Mouse (Mus musculus) kidney, postnatal 0 days (tissue): Measurements from ENCODE around the gene Irs2. TPM values are rescaled to one million over a fixed set of nuclear protein-coding genes. Genes with fewer than 3 reads are reported as not detected.

ENCODE experiments used
- ATAC-seq: fragments of 200-750 bp; cut with Nextera tagmentation; replicated peaks from 2 replicates; pipeline ENCODE4 v1.8.0; 2017; ENCODE audit warnings: low read depth, moderate number of reproducible peaks, moderate TSS enrichment, moderate library complexity; ENCODE audit not compliant: low FRiP score
- DNase-seq: peaks from one replicate; pipeline ENCODE4 v3.0.0-alpha.2; 2016; ENCODE audit warnings: low spot score
- H3K27ac ChIP-seq: fragments of 300-500 bp; sonication (generic); 2 replicates; pipeline ENCODE4 v1.5.1; 2014; ENCODE audit warnings: mild to moderate bottlenecking
- H3K27me3 ChIP-seq: fragments of 300-500 bp; sonication (generic); 2 replicates; pipeline ENCODE4 v1.6.1; 2014; ENCODE audit warnings: low read length, mixed read lengths; ENCODE audit not compliant: insufficient read depth
- H3K36me3 ChIP-seq: fragments of 300-500 bp; sonication (generic); 2 replicates; pipeline ENCODE4 v1.6.1; 2014; ENCODE audit warnings: low read length, mixed read lengths; ENCODE audit not compliant: insufficient read depth
- H3K4me1 ChIP-seq: fragments of 300-500 bp; sonication (generic); replicated peaks from 2 replicates; pipeline ENCODE4 v1.6.1; 2014; ENCODE audit warnings: antibody characterized with exemption, low read length, mixed read lengths; ENCODE audit not compliant: insufficient read depth
- H3K4me2 ChIP-seq: fragments of 300-500 bp; sonication (generic); 2 replicates; pipeline ENCODE4 v1.6.1; 2014; ENCODE audit warnings: mild to moderate bottlenecking, low read length, moderate library complexity, mixed read lengths
- H3K4me3 ChIP-seq: fragments of 300-500 bp; sonication (generic); replicated peaks from 2 replicates; pipeline ENCODE4 v1.5.1; 2014; ENCODE audit warnings: low read depth, low read length
- H3K9ac ChIP-seq: fragments of 300-500 bp; sonication (generic); 2 replicates; pipeline ENCODE4 v1.6.1; 2014; ENCODE audit warnings: low read depth, low read length
- H3K9me3 ChIP-seq: fragments of 300-500 bp; sonication (generic); replicated peaks from 2 replicates; pipeline ENCODE4 v1.6.1; 2016; ENCODE audit warnings: low read length, inconsistent platforms, mixed read lengths
- CTCF ChIP-seq: IDR thresholded peaks from 2 replicates; pipeline ENCODE4 v1.5.1; 2016; ENCODE audit warnings: antibody characterized with exemption, low read depth, mild to moderate bottlenecking, moderate library complexity
- WGBS: fragments of 180-500 bp; shearing (Covaris S2); extraction: QIAGEN DNeasy Blood & Tissue Kit; methylation state at CpG from one replicate; pipeline ENCODE4 v1.1.7; 2014; 5-methylcytosine and 5-hydroxymethylcytosine counted together
- polyA plus RNA-seq: library from polyadenylated mRNA; unstranded; fragments of >200 nt; fragmentation: Nextera tagmentation; extraction: Ambion mirVana; gene quantifications from 2 replicates; pipeline ENCODE4 v1.2.1, GENCODE M21; 2015

Irs2 gene
- polyA plus RNA-seq, 1 experiment from 2014 or later: 8.5 TPM

GRCm38 (mm10) chr8:11007001-11007580 is 1.2 kb downstream of the Irs2 start:
- peak; percentile 78 for TF ChIP-seq CTCF
- Histone ChIP-seq H3K27ac (peak overlapping the region; percentile 98), H3K9ac (peak overlapping the region; percentile 92), H3K4me3 (peak overlapping the region; percentile 81), H3K9me3 (no peaks in the 10 kb centered on the region), H3K4me1 (peaks cover 45% of the 10 kb centered on the region), H3K4me2 (peak overlapping the region; percentile 86), H3K36me3 (peaks cover 12% of the 10 kb centered on the region; the same call in 1 of the 2 replicates), H3K27me3 (no peaks in the 10 kb centered on the region)
- ATAC-seq (peak; percentile 43), DNase-seq (peak; percentile 94)
- WGBS: 0% methylated on average over 48 of the region's 56 CpGs

- H3K4me2 ChIP-seq: peak overlapping the region; percentile 86
- H3K27ac ChIP-seq: no peak overlapping the region
- peaks cover 12% of the 10 kb centered on the region; the same call in 1 of the 2 replicates for H3K36me3 ChIP-seq
- H3K9me3 ChIP-seq: no peaks in the 10 kb centered on the region
- ATAC-seq (no peak), DNase-seq (no peak)
- peak overlapping the region; percentile 81 for H3K4me3 ChIP-seq
- peak overlapping the region; percentile 92 for H3K9ac ChIP-seq
- H3K27me3 ChIP-seq: no peaks in the 10 kb centered on the region
- peaks cover 48% of the 10 kb centered on the region for H3K4me1 ChIP-seq
- TF ChIP-seq CTCF: no peak
- WGBS: 84% methylated on average over 9 of the region's 9 CpGs
These were observed 2.0 kb downstream of the Irs2 start for GRCm38 (mm10) chr8:11006276-11006630.

- peak overlapping the region; percentile 92; the same call in 1 of the 2 replicates for H3K9ac ChIP-seq
- peaks cover 12% of the 10 kb centered on the region; the same call in 1 of the 2 replicates for H3K36me3 ChIP-seq
- H3K27ac ChIP-seq: no peak overlapping the region
- H3K4me3 ChIP-seq: peak overlapping the region; percentile 81
- H3K4me2 ChIP-seq: peak overlapping the region; percentile 86
- peaks cover 53% of the 10 kb centered on the region for H3K4me1 ChIP-seq
- ATAC-seq: no peak
- DNase-seq: no peak
- no peak for TF ChIP-seq CTCF
- H3K9me3 ChIP-seq: no peaks in the 10 kb centered on the region
- no peaks in the 10 kb centered on the region for H3K27me3 ChIP-seq
- WGBS: 83% methylated on average over 26 of the region's 26 CpGs
These were observed 2.6 kb downstream of the Irs2 start for GRCm38 (mm10) chr8:11005460-11006275.

- Histone ChIP-seq H3K27me3 (no peaks in the 10 kb centered on the region), H3K27ac (no peak overlapping the region), H3K4me1 (peaks cover 53% of the 10 kb centered on the region), H3K9me3 (no peaks in the 10 kb centered on the region), H3K9ac (peak overlapping the region; percentile 92), H3K36me3 (peaks cover 12% of the 10 kb centered on the region; the same call in 1 of the 2 replicates), H3K4me2 (peak overlapping the region; percentile 86), H3K4me3 (peak overlapping the region; percentile 81)
- ATAC-seq (no peak), DNase-seq (no peak)
- WGBS: 63% methylated on average over 22 of the region's 22 CpGs
- TF ChIP-seq CTCF: no peak
These were observed 3.3 kb downstream of the Irs2 start for GRCm38 (mm10) chr8:11004781-11005459.

GRCm38 (mm10) chr8:11003917-11004470 is 4.3 kb downstream of the Irs2 start:
- no peaks in the 10 kb centered on the region for H3K27me3 ChIP-seq
- peak overlapping the region; percentile 86 for H3K4me2 ChIP-seq
- no peak overlapping the region for H3K27ac ChIP-seq
- H3K36me3 ChIP-seq: peaks cover 12% of the 10 kb centered on the region; the same call in 1 of the 2 replicates
- H3K9ac ChIP-seq: peak overlapping the region; percentile 92
- TF ChIP-seq CTCF: no peak
- peaks cover 56% of the 10 kb centered on the region for H3K4me1 ChIP-seq
- H3K9me3 ChIP-seq: no peaks in the 10 kb centered on the region
- 21% methylated on average over 7 of the region's 7 CpGs for WGBS
- ATAC-seq (no peak), DNase-seq (no peak)
- peak overlapping the region; percentile 81 for H3K4me3 ChIP-seq

GRCm38 (mm10) chr8:11003253-11003652 is 5.0 kb downstream of the Irs2 start:
- TF ChIP-seq CTCF: no peak
- peaks cover 61% of the 10 kb centered on the region for H3K4me1 ChIP-seq
- H3K36me3 ChIP-seq: peaks cover 12% of the 10 kb centered on the region; the same call in 1 of the 2 replicates
- H3K9me3 ChIP-seq: no peaks in the 10 kb centered on the region
- H3K27ac ChIP-seq: no peak overlapping the region
- peak overlapping the region; percentile 86 for H3K4me2 ChIP-seq
- no peaks in the 10 kb centered on the region for H3K27me3 ChIP-seq
- WGBS: 25% methylated on average over 6 of the region's 6 CpGs
- ATAC-seq: no peak
- H3K9ac ChIP-seq: peak overlapping the region; percentile 92
- no peak for DNase-seq
- peak overlapping the region; percentile 81 for H3K4me3 ChIP-seq
